Mouse (Mus musculus): Measurements from ENCODE around the gene Mbnl2.

The Mbnl2 gene

GRCm38 (mm10) chr14:120388818-120389691 is 113.6 kb downstream of the Mbnl2 start:
- DNase-seq: peak; percentile 30

DNA sequence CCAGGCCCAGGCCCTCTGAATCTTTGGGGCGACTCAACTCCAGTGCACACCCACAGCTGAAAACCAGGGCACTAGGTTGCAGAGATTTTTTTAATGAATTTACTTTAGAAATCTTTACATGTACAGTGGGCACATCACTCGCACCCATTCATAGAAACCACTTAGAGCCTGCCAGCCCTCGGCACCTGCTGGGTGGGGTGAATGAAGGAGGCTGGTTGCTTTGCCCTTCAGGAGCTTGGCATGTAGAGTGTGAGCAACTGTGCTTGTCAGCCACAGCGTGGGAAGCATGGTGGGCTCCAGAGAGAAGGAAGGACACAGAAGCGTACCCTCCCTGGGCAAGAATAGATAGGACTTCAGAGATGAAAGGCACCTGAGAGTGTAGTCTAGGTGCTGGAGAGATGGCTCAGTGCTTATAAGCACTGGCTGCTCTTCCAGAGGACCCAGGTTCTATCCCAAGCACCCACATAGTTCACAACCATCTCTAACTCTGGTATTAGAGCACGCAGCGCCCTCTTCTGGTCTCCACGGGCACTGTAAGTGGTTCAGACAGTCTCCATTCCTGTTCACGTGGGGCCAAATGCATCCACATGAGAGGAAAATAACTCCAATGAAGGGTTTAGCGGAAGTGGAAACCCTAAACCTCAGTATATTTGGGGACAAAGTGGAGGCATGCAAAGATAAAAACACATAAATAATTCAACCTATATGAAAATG is 114.9 kb downstream of the Mbnl2 start:
- DNase-seq: no peak

DNA sequence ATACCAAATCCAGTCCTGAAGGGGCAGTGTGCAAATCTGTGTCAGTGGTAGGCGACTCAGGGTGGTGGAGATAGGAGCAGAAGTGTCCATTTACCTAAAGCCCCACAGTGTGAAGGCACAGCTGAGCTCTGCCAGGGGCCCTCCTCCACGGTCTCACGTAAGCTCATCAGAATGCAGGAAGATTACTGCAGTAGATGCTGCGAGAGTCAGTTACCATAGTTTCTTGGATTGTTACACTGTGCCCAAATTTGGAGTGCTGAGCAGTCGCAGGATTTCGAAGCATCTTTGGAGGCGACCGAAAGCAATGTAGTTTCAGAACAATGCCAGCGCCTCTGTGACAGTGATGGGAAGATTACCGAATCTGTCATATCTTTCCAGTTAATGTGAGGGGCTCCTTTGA is 116.2 kb downstream of the Mbnl2 start:
- peak; percentile 40 for DNase-seq

GRCm38 (mm10) chr14:120392441-120392840 is 117.0 kb downstream of the Mbnl2 start:
- no peak for DNase-seq

DNA sequence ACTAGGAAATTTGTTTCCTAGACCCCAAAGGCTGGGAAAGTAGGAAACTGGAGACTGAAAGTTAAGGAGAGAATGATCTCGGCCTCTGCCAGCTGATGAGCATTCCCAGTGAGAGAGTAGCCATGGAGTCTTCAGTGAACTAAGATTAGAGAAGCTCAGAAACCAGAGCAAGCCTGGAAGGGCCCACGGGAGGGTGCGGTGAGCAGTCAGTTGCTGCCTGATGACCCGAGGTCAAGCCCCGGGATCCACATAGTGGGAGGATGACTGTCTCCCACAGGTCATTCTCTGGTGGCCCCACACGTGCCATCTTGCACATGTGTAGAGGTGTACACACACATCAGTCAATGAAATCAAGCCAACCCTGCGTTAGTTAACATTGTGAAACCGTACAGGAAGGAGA is 118.0 kb downstream of the Mbnl2 start:
- DNase-seq: no peak

GRCm38 (mm10) chr14:120394216-120394615 is 118.7 kb downstream of the Mbnl2 start:
- DNase-seq: no peak

DNA sequence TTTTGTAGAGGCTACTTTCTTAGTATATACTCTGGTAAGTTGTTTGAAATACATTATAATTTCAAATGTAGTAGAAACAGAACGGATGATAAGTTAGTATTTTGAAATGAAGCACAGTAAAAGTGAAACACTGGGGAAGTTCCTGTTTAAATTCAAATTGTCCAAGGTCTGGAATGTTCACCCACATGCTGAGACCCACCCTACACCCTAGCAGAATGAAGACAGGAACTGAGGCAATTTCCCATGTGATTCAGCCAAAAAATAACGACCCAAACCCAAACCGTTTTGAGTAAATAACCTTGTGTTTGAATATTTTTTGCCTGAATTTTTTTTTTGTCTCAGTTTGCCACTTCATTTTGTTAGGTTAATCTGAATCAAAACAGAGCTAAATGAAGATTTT is 119.4 kb downstream of the Mbnl2 start:
- no peak for DNase-seq

DNA sequence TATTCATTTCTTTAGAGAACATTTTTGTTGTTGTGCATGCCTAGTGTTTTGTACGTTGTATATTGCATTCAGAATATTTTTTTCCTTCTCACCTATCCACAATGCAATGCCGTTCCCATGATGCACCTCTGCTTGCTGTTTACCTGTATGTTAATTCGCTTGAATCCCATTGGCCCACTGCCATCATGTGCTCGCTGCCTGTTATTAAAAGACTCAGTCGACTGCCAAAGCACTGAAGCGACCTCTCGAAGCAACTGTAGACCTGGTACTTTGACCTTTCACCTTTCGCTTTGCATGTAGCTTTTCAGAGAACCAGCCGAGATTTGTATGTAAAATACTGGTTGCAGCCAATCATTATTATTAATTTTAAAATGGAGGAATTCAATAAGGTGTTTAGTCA is 120.0 kb downstream of the Mbnl2 start:
- no peak for DNase-seq

GRCm38 (mm10) chr14:120397871-120398647 is 122.6 kb downstream of the Mbnl2 start:
- peak; percentile 66 for DNase-seq

DNA sequence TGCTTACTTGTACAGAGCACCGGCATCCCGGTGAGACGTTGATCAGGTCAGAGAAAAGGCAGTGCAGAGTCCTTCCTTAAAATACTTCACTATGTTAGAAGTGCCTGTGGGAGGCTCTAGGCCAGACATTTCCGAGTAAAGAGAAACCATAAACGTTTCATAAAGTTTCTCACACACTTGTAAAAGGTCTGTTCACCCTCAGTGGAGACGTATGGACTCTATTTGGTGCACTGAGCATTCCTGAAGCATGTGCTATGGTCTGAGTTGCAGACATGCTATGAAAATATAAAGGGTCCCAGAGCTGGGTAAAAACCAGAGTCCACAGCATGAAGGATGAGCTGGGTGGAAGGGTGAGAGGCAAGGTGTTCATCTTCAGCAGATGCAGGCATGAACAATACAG is 124.1 kb downstream of the Mbnl2 start:
- no peak for DNase-seq

DNA sequence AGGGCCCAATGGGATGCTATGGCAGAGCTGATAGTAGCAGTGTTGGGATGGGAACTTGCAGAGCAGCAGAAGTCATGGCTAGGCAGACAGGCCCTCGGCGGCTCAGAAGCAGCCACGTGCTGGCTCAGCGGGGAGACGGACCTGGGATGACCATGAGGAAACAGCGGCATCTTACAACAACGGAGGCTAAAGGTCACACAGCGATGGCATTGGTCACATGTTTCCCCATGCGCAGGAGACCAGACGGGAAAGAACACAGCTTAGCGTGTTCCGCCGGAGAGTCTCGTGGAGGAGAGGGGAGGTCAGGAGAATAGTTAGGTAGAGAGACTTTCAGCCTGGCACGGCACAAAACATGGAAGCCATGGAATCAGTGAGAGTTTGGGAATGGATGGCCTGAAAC is 125.7 kb downstream of the Mbnl2 start:
- no peak for DNase-seq

DNA sequence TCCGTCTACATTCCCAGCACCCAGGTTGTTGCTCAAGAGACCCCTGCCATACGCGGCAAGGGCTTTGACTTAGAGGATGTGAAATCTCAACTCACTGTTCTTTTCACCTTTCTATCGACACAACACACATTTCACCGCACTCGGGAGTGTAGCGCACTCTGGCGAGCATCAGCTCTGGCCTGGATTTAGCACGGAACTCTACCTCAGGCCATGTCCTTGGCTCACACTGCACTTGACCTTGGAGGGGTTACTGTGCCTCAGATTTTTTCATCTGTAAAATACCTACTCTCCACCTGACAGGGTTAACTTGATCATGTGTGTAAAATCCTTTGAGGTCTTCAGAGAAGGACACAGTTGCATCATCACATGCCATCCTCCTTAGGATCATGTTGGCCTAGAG is 127.2 kb downstream of the Mbnl2 start:
- DNase-seq: no peak

DNA sequence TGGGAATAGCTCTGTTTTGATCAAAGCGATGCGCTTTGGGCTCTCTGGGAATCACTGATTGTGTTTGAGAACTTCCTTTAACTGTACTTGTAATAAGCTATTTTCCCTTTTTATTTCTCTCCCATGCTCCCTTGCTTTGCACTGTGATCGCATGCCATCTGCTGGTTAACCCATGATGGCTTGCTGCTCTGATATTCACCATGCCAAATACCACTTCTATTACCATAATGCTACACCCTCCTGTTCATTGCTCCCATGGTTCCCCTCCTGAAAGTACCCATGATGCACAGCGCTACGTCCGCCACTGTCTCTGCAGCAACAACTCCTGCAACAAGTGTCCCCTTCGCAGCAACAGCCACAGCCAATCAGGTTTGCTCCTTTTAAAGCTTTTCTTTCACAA is 128.9 kb downstream of the Mbnl2 start:
- no peak for DNase-seq

DNA sequence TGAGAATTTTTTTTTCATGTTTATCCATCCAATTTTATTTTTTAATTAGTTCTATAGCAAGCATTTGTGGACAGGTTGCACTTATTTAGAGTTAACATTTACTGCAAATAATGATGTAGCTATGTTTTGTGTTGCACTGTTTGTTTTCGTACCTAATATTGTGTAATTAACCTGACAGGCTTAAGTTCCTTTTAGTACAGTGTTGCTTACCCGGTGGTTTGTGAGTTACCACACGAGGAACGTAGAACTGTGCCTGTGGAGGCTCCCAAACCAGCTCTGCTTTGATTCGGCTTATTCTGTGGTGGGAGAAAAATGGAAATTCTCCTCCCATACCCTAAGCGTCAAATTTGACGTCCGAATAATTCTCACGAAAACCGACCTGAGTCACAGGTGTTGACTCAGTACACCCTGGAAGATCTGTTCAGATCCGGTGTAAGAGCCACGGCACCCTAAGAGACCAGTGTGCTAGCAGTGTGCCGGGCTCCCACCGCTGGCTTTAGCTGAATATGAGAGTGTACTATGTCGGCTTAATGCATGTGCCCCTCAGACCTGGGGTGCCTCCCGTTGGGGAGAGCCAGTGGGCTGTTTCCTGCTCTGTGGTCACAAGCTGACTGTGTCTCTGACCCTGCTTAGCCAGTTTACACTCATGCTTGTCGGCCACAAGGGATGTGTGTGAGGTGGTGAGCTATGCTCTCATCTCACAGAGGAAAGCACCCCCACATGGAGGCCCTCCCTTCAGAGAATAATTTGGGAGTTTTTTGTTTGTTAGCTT is 129.5 kb downstream of the Mbnl2 start:
- no peak for DNase-seq

DNA sequence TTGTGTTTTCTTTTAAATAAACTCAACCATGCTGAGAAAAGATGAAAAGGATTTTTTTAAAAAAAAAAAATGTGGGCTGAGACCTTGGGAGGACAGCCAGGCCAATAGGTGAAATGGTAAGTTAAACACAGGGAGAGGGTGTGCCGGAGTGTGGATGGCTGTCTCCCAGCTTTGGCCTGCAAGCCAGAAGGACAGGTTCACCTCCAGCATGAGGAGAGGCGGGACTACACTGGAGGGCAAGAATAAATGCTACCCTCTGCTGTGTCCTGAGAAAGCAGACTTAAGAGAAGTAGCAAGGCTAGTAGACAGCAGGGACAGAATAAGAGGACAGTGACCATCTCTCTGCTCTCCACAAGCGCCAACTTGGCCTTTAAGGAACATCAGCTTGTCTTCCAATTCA is 130.1 kb downstream of the Mbnl2 start:
- DNase-seq: no peak

DNA sequence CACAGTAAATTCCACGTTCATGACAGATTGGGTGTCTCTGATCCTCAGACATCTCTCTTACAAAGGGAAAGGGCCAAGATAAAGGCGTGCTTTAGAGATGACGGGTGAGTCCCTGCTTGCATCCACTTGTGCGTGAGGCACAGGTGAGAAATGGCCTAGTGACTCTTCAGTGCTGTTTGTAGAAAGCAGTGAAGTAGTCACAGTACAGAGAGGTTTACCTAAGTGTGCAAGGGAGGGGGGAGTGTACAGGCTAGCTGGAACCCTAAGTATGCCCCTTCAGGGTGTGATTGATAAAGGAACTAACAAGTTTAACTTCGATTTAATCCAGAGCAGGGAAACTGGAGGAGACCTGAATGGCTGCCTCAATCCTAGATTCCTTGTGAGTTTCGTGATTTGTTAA is 130.8 kb downstream of the Mbnl2 start:
- no peak for DNase-seq

- DNase-seq: no peak
Measured at GRCm38 (mm10) chr14:120406820-120407219, 131.4 kb downstream of the Mbnl2 start.

GRCm38 (mm10) chr14:120409854-120410253 is 134.4 kb downstream of the Mbnl2 start:
- no peak for DNase-seq

DNA sequence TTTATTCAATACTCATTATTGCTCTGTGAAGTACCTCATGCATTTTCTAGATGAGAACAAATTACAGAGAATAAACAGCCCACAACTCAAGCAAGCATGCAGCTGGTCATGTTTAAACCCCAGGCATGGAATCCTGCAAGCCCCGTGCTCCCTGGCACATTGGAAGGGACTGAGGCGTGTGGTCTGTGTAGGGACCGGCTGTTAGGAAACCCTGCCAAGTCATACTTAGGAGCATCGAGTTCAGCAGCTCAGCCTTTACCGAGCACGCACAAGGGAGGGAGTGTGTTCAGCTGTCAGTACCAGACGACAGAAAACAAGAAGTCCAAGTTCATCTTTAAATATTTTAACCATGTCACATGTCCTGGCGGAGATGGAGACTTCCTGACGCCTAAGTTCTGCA is 141.4 kb downstream of the Mbnl2 start:
- DNase-seq: no peak

GRCm38 (mm10) chr14:120418964-120419363 is 143.5 kb downstream of the Mbnl2 start:
- no peak for DNase-seq

- no peak for DNase-seq
Measured at GRCm38 (mm10) chr14:120428497-120428896, 153.0 kb downstream of the Mbnl2 start.

DNA sequence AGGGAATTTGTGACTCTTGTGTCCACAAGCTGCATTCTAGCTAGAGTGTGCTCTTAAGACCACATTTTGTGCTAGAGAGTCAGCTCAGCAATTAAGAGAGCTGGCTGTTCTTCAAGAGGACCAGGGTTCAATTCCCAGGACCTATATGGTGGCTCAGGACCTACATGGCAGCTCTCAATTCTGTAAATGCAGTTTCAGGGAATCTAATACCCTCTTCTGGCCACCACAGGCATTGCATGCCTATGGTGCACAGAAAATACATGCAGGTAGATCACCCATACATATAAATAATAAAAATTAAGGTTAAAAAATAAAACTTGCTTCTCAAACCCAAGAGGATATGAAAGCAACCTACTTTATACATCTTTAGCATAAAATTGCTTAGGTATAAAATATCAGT is 157.3 kb downstream of the Mbnl2 start:
- no peak for DNase-seq

GRCm38 (mm10) chr14:120433931-120434398 is 158.5 kb downstream of the Mbnl2 start:
- no peak for DNase-seq

Data from right cerebral cortex, postnatal 14 days (tissue).